Mouse (Mus musculus) retina, adult 2 months (tissue): ENCODE data around the gene Samd4b.
A peak's percentile ranks its signal among the peaks of the same experiment; 100 is the strongest.
"Not testable (repeated sequence)": the region's sequence is repeated elsewhere in the genome, so short reads cannot be mapped to it uniquely, and the experiment has no call there.

Source experiments
- DNase-seq: peaks from one replicate; pipeline ENCODE4 v3.0.0-alpha.2; 2012; ENCODE audit warnings: low read depth, low spot score

The Samd4b gene

DNA sequence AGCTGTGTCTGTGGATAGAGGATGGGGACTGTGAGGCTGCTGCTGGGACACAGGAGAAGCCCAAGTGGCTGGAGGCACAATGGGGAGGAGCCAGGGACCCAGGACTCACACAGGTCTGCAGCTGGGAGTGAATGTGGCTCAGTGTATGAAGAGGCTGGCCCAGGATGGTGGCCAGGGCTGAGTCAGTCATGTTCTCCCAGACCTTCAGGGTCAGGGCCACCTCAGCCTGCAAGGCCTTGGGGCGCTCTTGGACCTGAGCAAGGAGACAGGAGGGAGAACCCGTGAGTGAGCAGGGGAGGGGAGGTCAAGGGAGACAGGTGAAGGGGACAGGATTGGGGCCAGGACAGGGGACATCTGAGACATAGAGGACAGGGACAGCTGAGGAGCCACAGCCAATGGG is 88.8 kb downstream of the Samd4b start:
- DNase-seq: not testable (repeated sequence)

DNA sequence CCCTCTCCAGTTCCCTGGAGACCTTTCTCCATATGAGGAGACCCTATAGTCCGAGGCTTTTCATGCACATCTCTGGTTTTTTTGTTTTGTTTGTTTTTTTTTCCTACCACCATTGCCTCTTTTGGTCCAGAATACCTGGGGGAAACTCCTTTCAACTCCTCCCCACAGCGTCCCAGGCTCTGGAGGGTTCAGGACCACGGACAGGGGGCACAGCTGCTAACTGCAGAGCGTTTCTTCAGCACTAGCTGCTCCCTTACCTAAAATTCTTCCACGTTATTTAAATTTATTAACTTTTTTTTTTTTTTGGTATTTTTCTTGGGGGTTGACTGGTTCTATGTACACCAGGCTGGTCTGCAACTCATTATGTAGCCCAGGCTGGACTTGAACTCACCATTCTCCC is 92.4 kb downstream of the Samd4b start:
- no peak for DNase-seq

DNA sequence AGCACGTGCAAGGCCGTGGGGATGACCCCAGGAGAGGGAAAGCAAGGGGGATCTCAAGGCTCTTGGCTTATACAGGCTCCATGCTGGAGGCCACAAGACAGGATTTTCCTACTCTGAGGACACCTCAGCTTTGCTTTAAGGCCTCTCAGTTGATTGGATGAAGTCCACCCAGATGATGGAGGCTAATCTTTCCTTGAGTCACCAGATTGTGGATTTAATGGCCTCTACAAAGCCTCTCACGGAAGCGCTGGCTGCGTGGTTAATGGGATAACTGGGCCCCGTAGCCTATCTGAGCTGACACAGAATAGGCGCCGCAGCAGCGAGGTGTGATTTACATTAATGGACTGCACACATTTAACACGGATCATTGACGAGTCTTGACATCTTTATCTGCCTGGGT is 102.5 kb downstream of the Samd4b start:
- peak; percentile 50 for DNase-seq

DNA sequence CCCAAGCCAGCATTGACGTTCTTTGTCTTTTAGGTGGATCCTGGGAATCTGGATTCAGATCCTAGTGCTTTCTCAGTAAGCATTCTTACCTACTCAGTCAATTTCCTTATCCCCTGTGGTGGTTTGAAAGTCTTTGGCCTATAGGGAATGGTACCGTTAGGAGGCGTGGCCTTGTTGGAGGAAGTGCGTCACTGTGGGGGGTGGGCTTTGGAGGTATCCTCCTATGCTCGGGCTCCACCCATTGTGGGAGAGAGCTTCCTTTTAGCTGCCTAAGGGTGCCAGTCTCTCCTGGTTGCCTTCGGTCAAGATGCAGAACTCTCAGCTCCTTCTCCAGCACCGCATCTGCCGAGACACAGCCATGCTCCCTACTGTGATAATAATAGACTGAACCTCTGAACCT is 105.6 kb downstream of the Samd4b start:
- no peak for DNase-seq

DNA sequence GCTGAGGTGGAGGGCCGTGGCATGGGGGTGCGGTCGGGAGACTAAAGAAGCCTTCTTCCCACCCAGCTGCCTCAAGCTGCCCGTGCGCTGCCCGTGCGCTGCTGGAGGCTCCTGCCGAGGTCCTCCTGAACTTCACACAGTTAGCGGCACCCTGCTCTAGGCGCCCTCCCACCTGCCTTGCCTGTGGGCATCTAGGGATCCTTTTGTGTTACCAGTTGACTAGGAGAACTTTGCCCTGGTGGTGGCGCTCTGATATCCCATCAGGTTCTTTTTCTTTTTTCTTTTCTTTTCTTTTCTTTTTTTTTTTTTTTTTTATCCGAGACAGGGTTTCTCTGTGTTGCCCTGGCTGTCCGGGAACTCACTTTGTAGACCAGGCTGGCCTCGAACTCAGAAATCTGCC is 107.0 kb downstream of the Samd4b start:
- no peak for DNase-seq

DNA sequence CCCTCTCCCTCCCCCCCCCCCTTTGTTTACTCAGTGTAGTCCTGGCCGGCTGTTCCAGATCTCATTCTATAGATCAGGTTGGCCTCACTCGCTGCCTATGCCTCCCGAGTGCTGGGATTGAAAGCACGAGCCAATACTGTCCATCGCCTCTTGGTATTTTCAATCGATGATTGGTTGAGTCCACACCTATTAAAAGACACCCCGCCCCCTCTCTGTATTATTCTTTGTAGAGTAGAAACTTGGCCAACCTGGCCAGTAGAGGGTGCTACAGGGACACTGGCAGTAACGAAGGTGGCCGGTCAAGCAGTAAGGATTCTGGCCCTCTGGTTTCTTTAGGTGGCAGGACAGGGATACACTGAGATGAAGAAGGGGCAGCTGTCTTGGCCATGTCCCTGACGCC is 107.5 kb downstream of the Samd4b start:
- peak; percentile 54 for DNase-seq

DNA sequence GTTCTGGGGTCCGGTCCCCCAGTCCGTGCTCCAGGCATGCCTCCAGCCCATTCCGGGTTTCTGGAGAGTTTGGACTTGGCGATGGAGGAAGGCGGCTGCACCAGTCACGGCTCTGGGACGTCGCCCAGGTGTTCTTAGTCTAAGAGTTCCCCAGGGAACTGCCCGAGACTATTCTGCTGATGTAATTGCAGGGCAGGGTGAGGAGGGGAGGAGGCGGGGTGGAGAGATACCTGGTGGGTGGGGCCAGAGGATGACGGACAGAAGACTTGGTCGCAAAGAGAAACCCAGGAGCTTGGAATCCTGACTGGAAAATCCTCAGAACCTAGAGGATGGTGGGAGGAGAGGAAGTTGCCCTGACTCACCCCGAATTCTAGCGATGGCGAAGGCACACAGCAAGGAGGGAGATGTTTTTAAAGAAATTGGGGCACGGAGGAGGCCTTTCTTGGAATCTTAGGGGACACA is 109.9 kb downstream of the Samd4b start:
- no peak for DNase-seq

DNA sequence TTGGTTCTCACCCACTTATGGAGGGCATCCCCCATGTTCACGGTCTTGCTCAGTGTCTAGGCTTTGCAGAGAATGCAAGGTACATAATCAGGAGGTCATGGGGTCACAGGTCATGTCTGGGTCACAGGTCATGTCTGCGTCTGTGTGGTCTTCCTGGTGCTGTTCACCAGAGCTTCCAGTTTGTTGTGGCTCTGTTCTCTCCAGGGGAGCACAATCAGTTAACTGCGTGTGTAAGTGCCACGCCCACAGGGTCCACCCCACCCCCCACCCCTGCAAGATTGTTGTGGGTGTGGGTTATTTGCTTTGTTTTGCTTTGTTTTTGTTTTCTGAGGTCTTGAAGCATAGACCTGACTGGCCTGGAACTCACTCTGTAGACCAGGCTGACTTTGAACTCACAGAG is 113.8 kb downstream of the Samd4b start:
- DNase-seq: no peak

DNA sequence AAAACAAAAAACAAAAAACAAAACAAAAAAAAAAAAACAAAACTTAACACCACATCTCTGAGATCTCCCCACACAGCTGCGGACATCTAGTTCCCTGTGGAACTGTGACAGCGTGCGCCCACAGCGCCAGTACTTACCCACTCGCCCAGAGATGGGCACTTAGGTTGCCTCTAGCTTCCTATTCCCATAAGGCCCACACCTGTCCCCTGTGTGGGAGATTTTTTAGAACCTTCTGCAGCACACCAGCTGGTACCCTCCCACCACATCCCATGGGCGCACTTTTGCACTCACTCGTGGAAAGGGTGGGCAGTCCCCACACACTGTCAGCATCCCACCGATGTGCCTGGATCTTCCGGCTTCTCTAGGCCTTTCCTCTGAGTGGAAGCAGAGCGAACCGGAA is 115.1 kb downstream of the Samd4b start:
- no peak for DNase-seq

DNA sequence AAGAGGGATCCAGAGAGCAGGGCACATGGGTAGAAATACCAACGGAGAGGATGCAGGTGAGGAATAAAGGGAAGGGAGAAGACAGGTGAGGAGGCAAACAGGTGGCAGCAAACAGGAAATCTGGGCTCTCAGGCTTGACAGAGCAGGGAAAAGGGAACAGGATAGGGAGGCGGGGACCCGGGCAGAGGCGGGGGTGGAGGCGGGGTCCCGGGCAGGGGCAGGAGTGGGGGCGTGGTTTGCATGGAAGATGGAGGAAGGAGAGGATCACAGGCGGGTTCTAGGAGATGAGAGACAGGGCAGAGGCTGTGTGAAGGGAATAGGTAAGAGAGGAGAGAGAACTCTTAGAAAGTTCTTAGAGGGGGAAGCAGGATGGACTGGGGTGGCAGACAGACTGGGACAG is 119.1 kb downstream of the Samd4b start:
- no peak for DNase-seq

DNA sequence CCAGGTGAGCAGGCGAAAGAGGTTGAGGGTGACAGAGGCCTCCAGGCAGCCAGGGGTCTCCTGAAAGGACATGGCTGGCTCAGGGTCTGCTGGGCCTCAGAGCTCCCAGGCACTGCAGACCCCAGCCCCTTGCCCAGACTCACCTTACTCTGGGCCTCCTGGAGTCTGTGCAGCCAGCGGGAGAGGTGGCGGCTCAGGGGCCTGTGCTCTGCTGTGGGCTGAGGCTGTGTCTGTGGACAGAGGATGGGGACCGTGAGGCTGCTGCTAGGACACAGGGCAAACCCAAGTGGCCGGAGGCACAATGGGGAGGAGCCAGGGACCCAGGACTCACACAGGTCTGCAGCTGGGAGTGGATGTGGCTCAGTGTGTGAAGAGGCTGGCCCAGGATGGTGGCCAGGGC is 120.6 kb downstream of the Samd4b start:
- DNase-seq: no peak

DNA sequence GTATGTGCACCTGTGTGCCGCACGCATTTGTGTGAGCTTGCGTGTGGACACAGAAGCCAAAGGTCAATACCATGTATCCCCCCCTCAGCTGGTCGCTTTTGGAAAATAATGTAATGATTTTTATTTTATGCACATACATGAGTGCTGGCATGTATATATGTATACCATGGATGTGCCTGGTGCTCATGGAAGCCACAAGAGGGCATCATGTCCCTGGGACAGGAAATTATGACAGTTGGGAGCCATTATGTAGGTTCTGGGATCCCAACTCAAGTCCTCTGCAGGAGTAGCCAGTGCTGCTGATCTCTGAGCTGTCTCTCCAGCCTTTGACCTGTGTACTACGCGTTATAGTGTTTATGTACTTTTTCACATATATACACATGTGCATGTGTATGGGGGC is 121.8 kb downstream of the Samd4b start:
- DNase-seq: no peak

DNA sequence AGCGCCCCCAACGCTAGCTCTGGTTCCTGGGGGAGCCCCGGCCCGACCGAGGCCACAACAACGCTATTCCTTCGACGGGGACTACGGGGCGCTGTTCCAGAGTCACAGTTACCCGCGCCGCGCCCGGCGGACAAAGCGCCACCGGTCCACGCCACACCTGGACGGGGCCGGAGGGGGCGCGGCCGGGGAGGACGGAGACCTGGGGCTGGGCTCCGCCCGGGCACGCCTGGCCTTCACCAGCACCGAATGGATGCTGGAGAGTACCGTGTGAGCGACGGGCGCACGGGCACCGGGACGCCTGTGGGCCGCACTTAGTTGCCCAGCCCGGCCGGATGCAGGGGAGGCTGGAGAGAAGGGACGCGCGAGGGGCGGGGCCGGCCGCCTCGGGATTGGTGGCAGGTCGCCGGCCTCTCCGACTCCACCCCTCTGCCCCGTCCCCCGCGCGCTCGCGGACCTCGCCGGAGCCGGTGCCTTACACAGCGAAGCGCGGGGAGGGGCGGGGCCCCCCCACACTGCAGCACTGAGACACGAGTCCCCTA is 130.7 kb downstream of the Samd4b start:
- DNase-seq: no peak

DNA sequence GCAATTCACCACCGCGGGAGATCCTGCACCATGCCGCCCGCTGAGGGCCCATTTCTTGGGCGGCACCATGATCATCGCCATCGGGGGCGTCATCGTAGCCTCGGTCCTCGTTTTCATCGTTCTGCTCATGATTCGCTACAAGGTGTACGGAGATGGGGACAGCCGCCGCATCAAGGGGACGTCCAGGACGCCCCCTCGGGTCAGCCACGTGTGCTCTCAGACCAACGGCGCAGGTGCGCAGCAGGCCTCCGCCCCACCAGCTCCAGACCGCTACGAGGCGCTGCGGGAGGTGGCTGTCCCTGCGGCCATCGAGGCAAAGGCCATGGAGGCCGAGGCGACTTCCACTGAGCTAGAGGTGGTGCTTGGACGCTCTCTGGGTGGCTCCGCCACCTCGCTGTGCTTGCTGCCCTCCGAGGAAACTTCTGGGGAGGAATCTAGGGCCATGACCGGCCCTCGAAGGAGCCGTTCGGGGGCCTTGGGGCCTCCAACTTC is 131.2 kb downstream of the Samd4b start:
- no peak for DNase-seq

DNA sequence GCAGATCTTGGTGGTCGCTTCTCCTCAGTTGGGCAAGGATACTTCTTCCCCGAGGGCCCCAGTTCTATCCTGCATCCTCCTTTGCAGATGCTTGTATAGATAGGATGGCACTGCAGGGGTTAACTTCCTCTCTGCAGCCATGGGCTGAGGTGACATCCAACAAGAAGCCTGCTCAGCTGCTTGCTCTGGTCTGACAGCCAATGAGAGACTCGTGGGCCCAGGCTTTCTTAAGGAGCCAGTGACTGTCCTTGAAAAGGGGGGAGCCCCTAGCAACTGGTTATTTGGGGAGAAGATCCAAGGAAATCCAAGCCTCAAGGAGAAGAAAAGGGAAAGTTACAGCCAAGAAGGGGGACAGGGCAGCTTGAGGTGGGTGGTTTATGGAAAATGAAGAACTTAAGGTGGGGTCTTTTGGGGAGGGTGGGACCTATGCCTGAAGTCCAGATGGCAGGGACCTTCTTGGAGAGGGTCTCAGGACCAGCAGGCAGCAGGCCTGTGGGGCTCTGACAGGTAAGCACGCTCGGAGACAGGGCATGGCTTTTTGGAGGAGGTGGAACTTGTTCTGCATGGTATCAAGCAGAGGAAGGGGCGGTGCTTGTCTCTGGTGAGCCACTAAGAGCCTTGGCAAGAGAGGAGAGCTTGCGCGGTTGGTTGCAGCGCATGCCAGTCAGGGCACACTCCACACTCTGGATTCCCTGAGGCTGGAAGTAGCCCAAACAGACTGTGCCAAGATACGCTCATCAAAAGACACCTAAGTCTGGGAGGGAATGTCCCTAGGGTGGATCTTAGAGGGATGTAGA is 133.3 kb downstream of the Samd4b start:
- DNase-seq: peak; percentile 26

DNA sequence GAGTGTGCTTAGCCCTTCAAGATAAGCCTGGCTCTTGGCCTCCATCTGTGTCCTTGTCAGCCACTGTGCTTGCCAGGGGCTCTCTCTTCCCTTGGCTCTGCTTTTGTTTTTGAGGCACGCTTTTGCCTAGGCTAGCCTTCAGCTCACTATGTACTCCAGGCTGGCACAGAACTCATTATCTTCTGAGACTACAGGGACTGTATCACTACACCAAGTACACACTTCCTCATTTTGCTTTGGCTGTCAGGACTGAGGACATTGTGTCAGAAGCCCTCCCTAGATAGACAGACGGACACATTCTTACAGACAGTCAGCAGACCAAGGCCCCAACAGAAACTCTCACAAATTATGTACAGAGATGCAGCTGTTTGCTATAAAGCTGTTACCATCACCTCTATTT is 135.2 kb downstream of the Samd4b start:
- DNase-seq: no peak

DNA sequence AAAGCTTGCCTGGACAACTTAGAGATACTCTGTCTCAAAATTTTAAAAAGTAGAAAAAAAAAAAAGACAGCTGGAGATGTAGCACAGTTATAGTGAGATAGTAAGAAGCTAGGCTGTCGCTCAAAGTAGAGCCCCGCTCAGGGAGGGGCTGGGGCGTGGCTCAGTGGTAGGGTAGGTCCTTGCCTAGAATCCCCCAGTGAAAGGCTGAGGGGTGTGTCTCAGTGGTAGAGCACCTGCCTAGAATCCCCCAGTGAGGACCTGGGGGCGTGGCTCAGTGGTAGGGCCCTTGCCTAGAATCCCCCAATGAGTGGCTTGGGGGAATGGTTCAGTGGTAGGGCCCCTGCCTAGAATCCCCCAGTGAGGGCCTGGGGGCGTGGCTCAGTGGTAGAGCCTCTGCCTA is 137.6 kb downstream of the Samd4b start:
- no peak for DNase-seq

DNA sequence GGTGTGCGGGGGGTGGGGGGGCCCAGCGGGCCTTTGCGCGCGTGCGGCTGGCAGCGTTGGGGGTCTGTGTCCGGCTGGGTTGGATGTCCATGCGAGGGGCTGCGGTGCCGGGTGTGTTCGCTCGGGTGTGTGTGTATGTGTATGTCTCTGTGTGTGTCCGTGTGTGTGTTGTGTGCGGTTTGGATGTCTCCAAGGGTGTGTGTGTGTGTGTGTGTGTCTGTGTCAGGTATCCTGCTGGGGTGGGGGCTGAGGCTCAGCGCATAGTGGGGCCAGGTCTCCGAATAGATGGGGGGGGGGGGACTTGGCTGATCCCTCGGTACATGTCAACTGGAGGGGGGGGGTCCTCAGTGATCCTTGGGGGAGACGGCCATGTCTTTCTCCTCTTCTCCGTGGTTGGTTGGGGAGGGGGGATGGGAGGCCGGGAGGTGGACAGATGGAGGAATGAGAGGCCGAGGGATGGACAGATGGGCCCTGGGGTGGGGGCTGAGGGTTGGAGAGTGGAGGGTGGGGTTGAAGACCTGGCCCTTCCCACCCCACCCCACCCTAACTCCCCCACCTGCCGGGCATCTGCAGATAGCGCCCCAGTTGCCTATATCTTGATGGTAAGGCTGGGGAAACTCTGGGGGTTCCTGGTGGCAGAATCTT is 145.5 kb downstream of the Samd4b start:
- no peak for DNase-seq

DNA sequence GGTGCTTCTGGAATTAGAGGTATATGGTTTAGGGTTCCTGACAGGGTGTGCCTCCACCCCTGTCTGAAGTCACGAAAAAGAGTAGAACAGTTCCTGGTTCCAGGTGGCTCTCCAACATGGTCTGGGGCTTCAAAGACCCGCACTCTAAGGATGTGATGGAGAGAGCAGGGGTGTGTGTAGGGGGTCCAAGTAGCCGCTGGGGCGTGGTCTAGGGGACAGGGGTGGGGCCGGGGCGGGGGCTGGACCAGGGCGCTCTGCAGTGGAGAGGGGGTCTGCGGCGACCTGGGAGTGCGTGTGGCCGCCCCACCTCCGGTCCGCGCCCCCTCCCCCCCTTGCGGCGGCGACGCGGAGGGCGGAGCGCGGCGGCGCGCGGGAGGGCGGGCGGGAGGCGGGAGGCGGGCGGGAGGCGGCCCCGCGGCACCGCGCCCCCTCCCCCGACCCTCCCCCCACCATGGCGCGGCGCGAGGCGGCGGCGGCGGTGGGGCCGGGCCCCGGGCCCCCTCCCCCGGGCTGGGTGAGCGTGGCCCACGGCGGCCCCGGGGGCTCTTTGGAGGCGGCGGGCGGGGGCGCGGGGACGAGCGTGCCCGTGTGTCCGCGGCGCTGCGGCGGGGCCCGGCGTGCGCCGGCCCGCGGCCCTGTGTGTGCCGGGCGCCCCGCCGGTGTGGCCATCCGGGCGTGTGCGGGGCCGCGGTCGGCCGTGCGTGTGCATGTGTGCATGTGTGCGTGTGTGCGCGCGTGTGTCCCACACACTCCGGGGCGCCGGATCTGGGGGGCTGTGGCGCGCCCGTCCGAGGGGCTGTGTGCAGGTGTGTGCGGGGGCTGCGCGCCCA is 146.2 kb downstream of the Samd4b start, which contains the start of gene Lrfn1:
TSS of gene Lrfn1 (plus strand) at position 450 of the 830 bp plus-strand sequence.
- no peak for DNase-seq

DNA sequence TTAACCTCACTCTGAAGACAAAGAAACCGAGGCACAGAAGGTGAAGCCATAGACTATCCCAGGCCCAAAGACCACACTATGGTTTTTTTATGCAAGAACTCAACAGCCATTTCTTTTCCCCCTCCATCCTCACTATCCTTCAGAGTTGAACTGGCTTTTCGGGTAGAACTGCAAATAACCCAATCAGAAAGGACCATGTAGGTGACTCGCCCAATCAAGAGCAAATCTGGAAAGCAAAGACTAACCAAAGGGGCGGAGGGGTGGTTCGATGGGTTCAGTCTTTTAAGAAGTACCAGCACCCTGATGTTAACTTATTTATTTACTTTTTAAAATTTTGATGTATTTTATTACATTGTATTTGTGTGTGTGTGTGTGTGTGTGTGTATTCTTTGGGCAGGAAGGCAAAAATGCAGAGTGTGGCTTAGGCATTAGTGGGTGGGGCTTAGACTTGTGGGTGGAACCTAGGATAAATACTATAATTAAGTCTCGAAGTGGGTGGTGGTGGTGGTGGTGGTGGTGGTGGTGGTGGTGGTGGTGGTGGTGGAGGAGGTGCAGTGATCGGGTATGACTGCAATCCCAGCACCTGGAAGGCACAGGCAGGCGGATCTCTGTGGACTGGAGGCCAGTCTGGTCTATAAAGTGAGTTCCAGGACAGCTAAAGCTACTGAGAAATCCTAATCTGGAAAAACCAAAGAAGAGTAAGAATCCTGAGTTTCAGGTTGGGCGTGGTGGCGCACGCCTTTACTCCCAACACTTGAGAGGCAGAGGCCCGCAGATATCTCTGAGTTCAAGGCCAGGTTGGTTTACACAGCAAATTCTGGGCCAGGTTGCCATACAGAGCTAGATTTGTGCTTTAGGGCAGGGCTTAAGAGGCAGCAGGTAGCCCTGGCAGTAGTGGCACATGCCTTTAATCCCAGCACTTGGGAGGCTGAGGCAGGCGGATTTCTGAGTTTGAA is 149.8 kb downstream of the Samd4b start:
- DNase-seq: no peak
